Mouse (Mus musculus) stomach, adult 2 months (tissue): ENCODE data around the gene 4930430A15Rik. TPM values are rescaled to one million over a fixed set of nuclear protein-coding genes. Genes with fewer than 3 reads are reported as not detected.

Source experiments
- polyA plus RNA-seq: library from polyadenylated mRNA; depleted of rRNA; stranded (reverse); fragments of >200 nt; gene quantifications from 2 replicates; pipeline ENCODE4 v1.2.3, GENCODE M21; 2012; rRNA removed

The 4930430A15Rik gene
- polyA plus RNA-seq = not detected in 2 replicates

GRCm38 (mm10) chr2:111229502-111229901, at the start of gene 4930430A15Rik:
4930430A15Rik (minus strand) TSS chr2:111229602.

GRCm38 (mm10) chr2:111274006-111274405, 44.6 kb upstream of the 4930430A15Rik start, which contains the start of gene Olfr1277:
Olfr1277 (minus strand) TSS chr2:111274106.

GRCm38 (mm10) chr2:111254216-111254615, 24.8 kb upstream of the 4930430A15Rik start, which contains the start of gene Olfr1276:
Olfr1276 (plus strand) TSS chr2:111254516.

GRCm38 (mm10) chr2:111235186-111235585, 5.8 kb upstream of the 4930430A15Rik start, which contains the start of gene Olfr1275:
Olfr1275 (minus strand) TSS chr2:111235286.

GRCm38 (mm10) chr2:111152836-111153235, 76.6 kb downstream of the 4930430A15Rik start, which contains the start of gene Gm15130:
Gm15130 (minus strand) TSS chr2:111152936.

Other genes starting within 250 kb of the 4930430A15Rik start
- gene Gm13941, start 123.6 kb downstream of the 4930430A15Rik start, polyA plus RNA-seq = not detected in 2 replicates
- not detected in 2 replicates for gene Gm15130, start 76.7 kb downstream of the 4930430A15Rik start, polyA plus RNA-seq
- not detected in 2 replicates for gene Olfr1275, start 5.7 kb upstream of the 4930430A15Rik start, polyA plus RNA-seq
- gene Olfr1276, start 24.9 kb upstream of the 4930430A15Rik start, polyA plus RNA-seq = not detected in 2 replicates
- gene Olfr1277, start 44.5 kb upstream of the 4930430A15Rik start, polyA plus RNA-seq = not detected in 2 replicates
- gene Olfr1278, start 60.5 kb upstream of the 4930430A15Rik start, polyA plus RNA-seq = not detected in 2 replicates
- not detected in 2 replicates for gene Olfr1279, start 71.0 kb upstream of the 4930430A15Rik start, polyA plus RNA-seq
- not detected in 2 replicates for gene Olfr1280, start 84.4 kb upstream of the 4930430A15Rik start, polyA plus RNA-seq
- gene Olfr1281, start 96.9 kb upstream of the 4930430A15Rik start, polyA plus RNA-seq = not detected in 2 replicates
- not detected in 2 replicates for gene Olfr1282, start 106.5 kb upstream of the 4930430A15Rik start, polyA plus RNA-seq
- not detected in 2 replicates for gene Olfr1283, start 137.2 kb upstream of the 4930430A15Rik start, polyA plus RNA-seq
- not detected in 2 replicates for gene Olfr1284, start 145.9 kb upstream of the 4930430A15Rik start, polyA plus RNA-seq
- not detected in 2 replicates for gene Olfr1286, start 193.5 kb upstream of the 4930430A15Rik start, polyA plus RNA-seq
- gene Olfr1287, start 219.5 kb upstream of the 4930430A15Rik start, polyA plus RNA-seq = not detected in 2 replicates
- not detected in 2 replicates for gene Olfr1288, start 244.5 kb upstream of the 4930430A15Rik start, polyA plus RNA-seq